Comparison of ENCODE assay signal across 22 mouse cellular contexts in the genomic region with DNA sequence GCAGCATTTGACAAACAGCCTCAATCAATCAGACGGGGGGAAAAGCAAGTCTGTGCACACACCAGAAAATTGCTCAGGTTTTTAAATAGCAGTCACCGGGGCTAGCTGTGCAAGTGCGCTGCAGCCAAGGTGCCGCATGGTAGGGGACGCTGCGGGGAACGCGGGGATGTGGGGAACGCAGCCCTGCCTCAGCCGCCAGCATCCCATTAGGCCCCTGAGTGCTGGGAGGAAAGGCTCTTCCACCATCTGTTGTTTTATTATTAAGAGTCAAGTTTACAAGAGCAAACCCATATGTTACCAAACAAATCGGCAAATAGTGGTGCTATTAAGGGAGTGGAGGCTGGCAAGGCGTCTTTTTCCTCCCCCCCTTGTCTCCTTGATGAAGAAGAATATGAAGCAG. TPM values are rescaled to one million over a fixed set of nuclear protein-coding genes. Genes with fewer than 3 reads are reported as not detected.
A peak's percentile ranks its signal among the peaks of the same experiment; 100 is the strongest.
DNase-seq lines count a peak whose midpoint lies in the region; ATAC-seq and TF ChIP-seq lines count a peak whose summit lies in the region.
"Had no signal": no experiment of that assay in that cellular context is flagged by ENCODE, and none has a peak within 500 bp of the region (broad histone marks: within the 10 kb centered on the region; RNA-seq: fewer than 3 reads in every experiment).

No protein-coding gene starts in this region.

- no peaks in the 10 kb centered on the region for H3K36me3 ChIP-seq in hindbrain, embryonic 13.5 days
- no peaks in the 10 kb centered on the region for H3K36me3 ChIP-seq in hindbrain, postnatal 0 days (ENCODE audit: insufficient read depth, low read length)
- H3K36me3 ChIP-seq: embryonic facial prominence, embryonic 12.5 days; heart, embryonic 15.5 days; hindbrain, embryonic 15.5 days; intestine, embryonic 15.5 days had no signal

- H3K9ac ChIP-seq in hindbrain, embryonic 13.5 days, result 0 out of 2 replicates have a peak overlapping the region, but pooled peaks have one; percentile 10
- no peak overlapping the region for H3K9ac ChIP-seq in hindbrain, postnatal 0 days (replicated peaks; ENCODE audit: low read length)
- H3K9ac ChIP-seq: embryonic facial prominence, embryonic 12.5 days; heart, embryonic 15.5 days; hindbrain, embryonic 15.5 days; intestine, embryonic 15.5 days; liver, embryonic 15.5 days had no signal

- DNase-seq in hindbrain, postnatal 0 days (ENCODE audit: low spot score), result no peak
- peak; percentile 78 for DNase-seq in brain, embryonic 14.5 days (ENCODE audit: low read depth)
- peak; percentile 57 for DNase-seq in cerebellum, adult 11-12 months
- peak; percentile 68 to 71 for DNase-seq in cerebellum, postnatal 25 days
- DNase-seq in adrenal gland, adult 18-20 months (ENCODE audit: low spot score in 2 of 2), result no peak
- no peak for DNase-seq in adipocyte (ENCODE audit: low spot score)
- DNase-seq: adrenal gland, postnatal 10 days; heart, postnatal 4 days; kidney, adult 8-10 months; kidney, postnatal 10 days; lung, postnatal 4 days; right cerebral cortex, postnatal 14 days; thymus, adult 2 months had no signal

- no peak overlapping the region for H3K27ac ChIP-seq in hindbrain, embryonic 13.5 days
- H3K27ac ChIP-seq in hindbrain, postnatal 0 days, result no peak overlapping the region
- H3K27ac ChIP-seq: heart, embryonic 15.5 days; hindbrain, embryonic 15.5 days; intestine, embryonic 15.5 days; liver, embryonic 15.5 days; stomach, postnatal 0 days had no signal

- no peaks in the 10 kb centered on the region for H3K9me3 ChIP-seq in hindbrain, embryonic 13.5 days
- H3K9me3 ChIP-seq in hindbrain, postnatal 0 days (ENCODE audit: low read length), result no peaks in the 10 kb centered on the region
- H3K9me3 ChIP-seq: embryonic facial prominence, embryonic 12.5 days; heart, embryonic 15.5 days; hindbrain, embryonic 15.5 days; intestine, embryonic 15.5 days; liver, embryonic 15.5 days had no signal

- H3K4me3 ChIP-seq in hindbrain, embryonic 13.5 days, result no peak overlapping the region
- H3K4me3 ChIP-seq in hindbrain, postnatal 0 days (ENCODE audit: low read length), result no peak overlapping the region
- H3K4me3 ChIP-seq: embryonic facial prominence, embryonic 12.5 days; heart, embryonic 15.5 days; hindbrain, embryonic 15.5 days; intestine, embryonic 15.5 days; liver, embryonic 15.5 days; myocyte had no signal

- no peak for TF ChIP-seq POLR2A in brain, embryonic 14.5 days (IDR thresholded peaks at IDR 0.05; ENCODE audit: borderline replicate concordance, extremely low read depth, insufficient read depth, insufficient read length, poor library complexity, severe bottlenecking)

- TF ChIP-seq CTCF in hindbrain, postnatal 0 days (IDR thresholded peaks at IDR 0.05; ENCODE audit: low read depth), result no peak
- no peak for TF ChIP-seq CTCF in brain, embryonic 14.5 days (IDR thresholded peaks at IDR 0.05; ENCODE audit: borderline replicate concordance, extremely low read depth, insufficient read depth, insufficient read length)

- no peak overlapping the region for H3K4me2 ChIP-seq in hindbrain, embryonic 13.5 days
- H3K4me2 ChIP-seq in hindbrain, postnatal 0 days (ENCODE audit: low read depth, low read length), result no peak overlapping the region
- H3K4me2 ChIP-seq: embryonic facial prominence, embryonic 12.5 days; heart, embryonic 15.5 days; hindbrain, embryonic 15.5 days; intestine, embryonic 15.5 days; liver, embryonic 15.5 days had no signal

- peaks cover 30% of the 10 kb centered on the region for H3K4me1 ChIP-seq in hindbrain, embryonic 13.5 days (replicated peaks)
- no peaks in the 10 kb centered on the region for H3K4me1 ChIP-seq in hindbrain, postnatal 0 days (ENCODE audit: insufficient read depth, low read length)
- H3K4me1 ChIP-seq: heart, embryonic 15.5 days; intestine, embryonic 15.5 days; liver, embryonic 15.5 days had no signal

- no peak for ATAC-seq in hindbrain, embryonic 13.5 days (ENCODE audit: low FRiP score)
- no peak for ATAC-seq in hindbrain, postnatal 0 days
- ATAC-seq: intestine, embryonic 15.5 days; midbrain, embryonic 16.5 days had no signal

- H3K27me3 ChIP-seq in hindbrain, embryonic 13.5 days, result peaks cover 100% of the 10 kb centered on the region
- H3K27me3 ChIP-seq in hindbrain, postnatal 0 days (ENCODE audit: insufficient read depth, low read length), result peaks cover 13% of the 10 kb centered on the region
- H3K27me3 ChIP-seq: intestine, embryonic 15.5 days; liver, embryonic 15.5 days had no signal

- WGBS in hindbrain, embryonic 13.5 days, result 24% methylated on average over 12 of the region's 12 CpGs
- WGBS in hindbrain, postnatal 0 days, result 25% methylated on average over 12 of the region's 12 CpGs

RNA-seq across cellular contexts. Expression of a gene that starts 19.2 kb away (rescaled TPM):
- 8.0 TPM in 2 replicates for polyA plus RNA-seq in hindbrain, embryonic 13.5 days (2015; fragmentation: Nextera tagmentation; extraction: Ambion mirVana)
- 25.3 and 33.3 TPM in 2 replicates for total RNA-seq in hindbrain, postnatal 0 days (2014; rRNA removed)
- 28.9 and 29.0 TPM in 2 replicates for polyA plus RNA-seq in hindbrain, postnatal 0 days (2015; fragmentation: Nextera tagmentation; extraction: Ambion mirVana)
- polyA plus RNA-seq in brain, embryonic 14.5 days (2012; rRNA removed), result 6.8 and 8.5 TPM in 2 replicates
- 10 to 100 TPM; 25.0 to 30.6 TPM for total RNA-seq in adrenal gland, adult 18-20 months (2021)

Comparison
In these comparisons a context has a peak if more than half of its experiments do, and no peak if none do; other contexts are left out.
1. DNase-seq: peak in brain, embryonic 14.5 days (single experiment), cerebellum, adult 11-12 months (single experiment) and cerebellum, postnatal 25 days (2 of 2); none in hindbrain, postnatal 0 days (single experiment), adrenal gland, adult 18-20 months (0 of 2) and adipocyte (single experiment).